Mouse (Mus musculus) fibroblast of lung, adult 2 months (primary cell): ENCODE results near the gene Maco1.
A peak's percentile ranks its signal among the peaks of the same experiment; 100 is the strongest.
"Not testable (repeated sequence)": the region's sequence is repeated elsewhere in the genome, so short reads cannot be mapped to it uniquely, and the experiment has no call there.

Experiments
- DNase-seq: peaks from one replicate; pipeline ENCODE4 v3.0.0-alpha.2; 2011; ENCODE audit warnings: low read depth

The Maco1 gene

DNA sequence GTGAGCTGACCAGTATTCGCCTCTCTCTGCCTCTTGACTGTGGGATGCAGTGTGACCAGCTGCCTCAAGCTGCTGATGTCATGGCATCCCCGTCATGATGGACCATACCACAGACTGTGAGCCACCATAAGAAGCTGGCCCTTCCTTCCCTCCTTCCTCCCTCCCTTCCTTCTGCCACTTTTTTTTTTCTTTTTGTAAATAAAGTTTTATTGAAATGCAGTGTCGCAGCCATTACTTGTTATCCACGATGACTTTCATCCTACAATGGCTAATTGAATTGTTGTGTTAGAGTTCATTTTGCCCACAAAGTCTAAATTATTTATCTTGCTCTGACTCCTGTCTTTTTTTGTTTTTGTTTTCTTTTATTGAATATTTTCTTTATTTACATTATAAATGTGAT is 5.3 kb upstream of the Maco1 start:
- DNase-seq = no peak

DNA sequence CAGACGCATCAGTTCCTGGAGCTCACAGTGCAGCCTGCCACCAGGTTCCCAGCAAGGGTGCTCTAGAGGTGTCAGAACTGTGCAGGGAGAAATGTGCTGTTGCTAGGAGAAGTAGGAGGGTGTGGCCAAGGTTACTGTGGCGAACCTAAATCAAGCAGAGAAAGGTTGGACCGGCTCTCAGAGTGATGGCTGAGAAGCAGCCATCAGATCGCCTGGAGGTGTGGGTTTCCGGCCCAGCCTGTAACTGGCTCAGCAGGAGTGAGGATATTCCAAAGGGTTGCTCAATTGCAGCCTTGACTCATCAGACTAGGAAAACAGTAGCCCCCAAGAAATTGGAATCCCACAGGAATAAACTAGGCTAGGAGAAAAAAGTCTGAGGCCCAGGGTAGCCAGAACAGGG is 3.4 kb upstream of the Maco1 start:
- DNase-seq = peak; percentile 26

DNA sequence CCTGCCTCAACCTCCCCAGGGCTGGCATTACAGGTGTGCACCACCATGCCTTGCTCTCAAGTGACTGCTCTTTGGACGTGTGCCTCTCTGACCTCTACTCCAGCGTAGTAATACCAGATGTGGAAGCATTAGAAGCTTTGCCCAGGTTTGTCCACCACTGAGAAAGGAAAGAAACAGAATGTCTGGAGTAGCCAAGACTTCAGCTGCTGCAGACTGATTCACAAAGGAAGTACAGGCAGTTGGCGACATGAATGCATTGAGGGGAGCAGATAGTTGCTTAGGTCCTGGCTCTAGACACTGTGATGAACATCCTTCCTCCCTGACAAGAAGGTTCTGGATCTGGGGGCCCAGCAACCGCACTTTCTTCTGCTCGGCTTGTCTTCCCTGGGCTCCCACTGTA is 2.9 kb upstream of the Maco1 start:
- no peak for DNase-seq

DNA sequence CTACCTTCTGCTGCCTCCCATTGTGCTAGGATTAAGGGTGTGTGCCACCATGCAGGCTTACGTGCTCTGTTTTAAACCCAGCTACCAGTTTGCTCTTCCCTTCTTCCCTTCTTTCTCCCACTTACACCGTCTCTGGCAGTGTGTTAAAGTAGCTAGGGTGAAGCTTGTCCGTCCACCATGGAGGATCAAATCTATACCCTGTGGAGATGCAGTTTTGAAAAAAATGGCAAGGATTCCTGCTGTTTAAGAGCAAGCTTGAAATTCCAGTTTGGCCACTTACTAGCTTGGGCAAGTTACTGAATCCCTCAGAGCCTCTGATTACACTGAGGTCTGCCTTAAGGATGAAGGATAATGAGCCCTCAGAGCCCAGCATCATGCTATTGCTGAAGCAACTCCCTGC is 2.2 kb upstream of the Maco1 start:
- no peak for DNase-seq

DNA sequence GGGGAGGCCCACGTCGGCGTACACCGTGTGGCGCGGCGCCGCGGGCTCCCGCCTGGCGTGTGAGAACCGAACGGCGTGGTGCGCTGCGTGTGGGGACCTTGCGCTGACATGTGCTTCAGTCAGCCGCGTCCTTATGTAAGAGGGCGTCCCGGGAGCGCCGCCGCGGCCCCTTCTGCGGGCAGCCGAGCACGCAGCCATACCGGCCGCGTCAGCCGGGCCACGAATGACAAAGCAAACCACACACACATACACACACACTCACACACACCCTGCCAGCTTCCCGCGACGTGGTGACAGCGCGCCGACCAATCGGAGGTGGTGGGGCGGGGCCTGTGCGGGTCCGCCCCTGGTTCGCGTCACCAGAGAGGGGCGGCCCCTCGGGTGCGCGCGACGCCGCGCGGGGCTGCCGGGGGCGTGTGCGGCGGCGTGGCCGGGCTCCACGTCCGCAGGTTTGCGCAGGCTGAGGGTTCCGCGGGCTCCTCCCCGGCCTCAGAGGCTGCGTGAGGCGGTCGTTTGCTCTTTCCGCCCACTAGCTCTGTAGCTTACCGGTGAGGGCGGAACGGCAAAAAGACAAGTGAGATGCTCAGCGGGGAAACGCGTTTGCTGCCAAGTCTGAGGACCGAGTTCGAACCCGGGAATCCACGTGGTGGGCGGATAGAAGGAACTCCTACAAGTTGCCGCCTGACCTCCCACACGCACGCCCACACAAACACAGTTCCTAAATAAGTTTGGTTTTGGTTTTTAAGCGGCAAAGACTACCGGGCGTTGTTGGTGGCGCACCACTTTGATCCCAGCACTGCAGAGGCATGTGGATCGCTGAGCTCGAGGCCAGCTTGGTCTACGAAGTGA is 716 bp upstream of the Maco1 start:
- DNase-seq = peak; percentile 27

DNA sequence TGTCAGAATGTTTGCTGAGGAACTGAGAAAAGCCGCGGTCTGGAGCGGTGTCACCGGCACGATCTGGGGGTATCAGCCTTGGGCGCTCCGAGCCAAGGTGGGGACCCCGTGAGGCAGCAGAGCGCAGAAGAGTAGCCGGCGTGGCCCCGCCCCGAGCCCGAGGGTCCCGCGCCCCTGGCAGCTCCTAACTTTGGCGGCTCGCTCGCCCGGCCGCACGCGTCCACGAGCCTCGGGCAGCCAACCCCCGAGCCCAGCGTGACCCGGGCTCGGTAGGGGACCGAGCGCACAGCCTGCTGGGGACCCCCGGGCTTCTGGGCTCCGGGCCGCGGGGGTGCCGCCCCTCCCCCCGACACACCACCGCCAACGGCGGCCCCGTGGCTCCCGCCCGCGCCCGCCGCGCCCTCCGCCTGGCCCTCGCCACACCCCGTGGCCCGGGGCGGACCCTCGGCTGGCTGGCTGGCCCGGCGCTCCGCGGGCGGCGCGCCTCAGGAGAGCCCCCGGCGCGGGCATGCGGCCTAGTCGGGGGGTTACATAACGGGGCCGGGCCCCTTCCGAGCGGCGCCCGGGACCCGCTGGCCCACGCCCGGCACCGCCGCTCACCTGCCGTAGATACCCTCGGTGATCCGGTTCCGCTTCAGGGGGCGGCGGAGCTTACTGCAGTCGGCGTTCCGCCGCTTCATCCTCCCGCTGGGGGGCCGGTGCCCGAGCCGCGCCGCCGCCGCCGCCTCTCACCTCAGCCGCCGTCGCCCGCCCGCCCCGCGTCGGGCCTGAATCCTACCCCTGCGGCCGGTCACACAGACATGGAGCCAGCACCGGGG is 498 bp downstream of the Maco1 start:
- DNase-seq = no peak

DNA sequence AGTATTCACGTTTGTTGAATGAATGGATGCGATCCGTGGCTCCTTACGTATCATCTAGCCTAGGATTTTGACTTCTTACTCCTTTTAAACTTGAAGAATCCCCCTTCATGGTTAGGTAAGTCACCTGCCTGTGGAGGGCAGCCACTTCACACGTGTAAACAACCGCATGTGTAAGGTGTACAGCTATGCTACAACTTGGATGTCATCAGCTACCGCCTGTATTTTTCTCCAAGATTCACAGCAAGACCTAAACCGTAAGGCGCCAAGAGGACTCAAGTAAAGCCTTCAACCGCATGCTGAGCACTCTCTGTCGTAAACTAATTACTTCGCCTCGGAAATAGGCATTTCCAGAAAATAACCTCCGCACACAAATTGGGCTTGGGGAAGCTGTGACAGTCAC is 1.3 kb downstream of the Maco1 start:
- DNase-seq = no peak

DNA sequence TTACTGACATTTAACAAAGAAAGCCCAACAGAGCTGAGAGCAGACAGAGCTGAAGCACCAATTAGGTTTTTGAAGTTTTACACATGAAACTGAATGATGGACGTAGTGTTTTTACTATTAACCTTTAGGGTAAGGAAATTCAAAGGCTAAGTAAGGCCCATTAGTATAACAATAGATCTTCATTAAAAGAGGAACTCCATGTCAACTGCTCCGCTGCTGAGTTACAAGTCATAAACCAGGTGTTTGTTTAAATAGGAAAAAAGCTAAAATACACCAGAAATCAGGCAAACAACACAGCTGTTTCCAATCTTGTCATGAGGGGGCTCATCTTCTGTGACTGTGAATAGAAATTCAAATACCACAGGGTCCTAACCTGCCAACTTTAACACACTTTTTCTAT is 1.9 kb downstream of the Maco1 start:
- no peak for DNase-seq

DNA sequence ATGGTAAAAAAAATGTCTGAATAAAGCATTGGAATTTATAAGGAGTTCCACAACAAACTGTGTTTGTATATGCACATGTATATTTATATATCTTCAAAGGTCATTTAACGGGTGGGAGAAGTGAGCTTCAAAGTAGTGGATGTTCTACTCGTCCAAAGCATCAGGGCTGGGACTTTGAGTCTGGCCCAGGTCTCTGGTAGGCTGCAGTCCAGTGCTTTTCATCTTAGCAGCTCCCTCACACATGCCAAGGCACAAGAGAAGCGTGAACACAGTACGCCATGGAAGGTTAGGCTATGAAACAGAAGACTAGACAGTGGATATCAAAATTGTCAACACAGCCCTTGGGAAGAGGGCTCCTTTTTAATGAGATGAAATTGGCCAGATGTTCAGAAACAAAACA is 2.6 kb downstream of the Maco1 start:
- DNase-seq = no peak

DNA sequence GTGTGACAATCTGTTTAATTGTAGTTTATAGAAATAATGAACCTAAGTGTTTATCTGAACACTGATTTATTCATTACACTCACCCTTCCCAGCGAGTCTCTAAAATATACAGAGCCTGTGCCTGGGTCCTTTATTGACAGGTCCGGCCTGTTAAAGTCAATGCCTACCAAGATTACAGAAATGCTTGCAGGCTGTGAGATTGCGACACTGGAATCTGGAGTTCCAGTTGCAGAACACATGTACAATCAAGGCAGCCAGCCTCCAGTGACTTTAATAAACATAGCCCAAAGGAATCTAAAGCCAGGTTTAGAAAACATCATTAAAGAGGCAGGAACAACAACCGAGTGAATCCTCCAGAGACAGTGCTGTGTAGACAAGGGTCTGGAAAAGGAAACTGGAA is 5.6 kb downstream of the Maco1 start:
- DNase-seq = no peak

DNA sequence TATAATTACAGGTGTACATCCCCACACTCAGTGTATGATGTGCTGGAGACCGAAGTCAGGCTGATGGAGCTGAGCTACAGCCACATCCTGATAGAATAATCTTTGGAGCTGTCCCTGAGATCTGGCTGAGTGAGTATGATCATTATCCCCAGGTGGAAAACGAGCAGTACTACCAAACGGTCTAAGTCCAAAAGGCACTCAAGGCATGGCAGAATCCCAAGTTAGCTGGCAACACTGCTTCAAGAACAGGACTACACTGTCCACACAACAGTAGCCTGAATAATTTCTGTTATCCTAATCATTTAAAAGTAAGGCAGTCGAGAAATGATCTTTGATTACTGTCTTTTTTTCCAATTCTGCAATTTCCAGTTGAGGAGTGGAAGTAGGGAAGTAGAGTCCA is 9.6 kb downstream of the Maco1 start:
- no peak for DNase-seq

DNA sequence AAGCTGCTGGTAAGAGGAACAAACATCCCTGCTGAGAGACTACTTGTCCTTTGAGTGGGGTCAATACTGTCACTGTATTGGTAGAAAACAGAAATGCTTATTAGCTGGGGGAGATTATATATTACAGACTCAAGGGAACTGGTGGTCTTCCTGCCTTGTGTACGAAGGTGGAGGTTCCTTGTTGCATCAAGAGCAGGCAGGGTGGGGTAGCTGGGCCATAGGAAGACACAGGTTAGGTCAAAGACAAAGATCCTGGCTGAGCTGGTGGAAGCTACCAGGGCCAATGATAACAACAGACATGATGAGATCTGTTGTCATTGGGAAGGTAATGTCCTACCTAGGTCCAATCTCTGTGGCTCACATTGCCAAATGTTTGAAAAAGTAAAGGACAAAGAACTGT is 12.9 kb downstream of the Maco1 start:
- DNase-seq = no peak

DNA sequence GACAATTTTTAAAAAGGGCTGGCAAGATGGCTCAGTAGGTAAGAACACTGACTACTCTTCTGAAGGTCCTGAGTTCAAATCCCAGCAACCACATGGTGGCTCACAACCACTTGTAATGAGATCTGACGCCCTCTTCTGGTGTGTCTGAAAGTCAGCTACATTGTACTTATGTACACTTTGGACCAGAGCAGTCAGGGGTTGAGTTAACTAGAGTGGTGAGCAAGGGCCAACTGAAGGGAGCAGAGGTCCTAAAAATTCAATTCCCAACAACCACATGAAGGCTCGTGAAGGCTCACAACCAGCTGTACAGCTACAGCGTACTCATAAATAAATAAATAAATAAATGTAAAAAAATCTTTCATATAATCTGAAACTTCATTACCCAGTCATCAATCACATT is 14.4 kb downstream of the Maco1 start:
- DNase-seq = not testable (repeated sequence)

DNA sequence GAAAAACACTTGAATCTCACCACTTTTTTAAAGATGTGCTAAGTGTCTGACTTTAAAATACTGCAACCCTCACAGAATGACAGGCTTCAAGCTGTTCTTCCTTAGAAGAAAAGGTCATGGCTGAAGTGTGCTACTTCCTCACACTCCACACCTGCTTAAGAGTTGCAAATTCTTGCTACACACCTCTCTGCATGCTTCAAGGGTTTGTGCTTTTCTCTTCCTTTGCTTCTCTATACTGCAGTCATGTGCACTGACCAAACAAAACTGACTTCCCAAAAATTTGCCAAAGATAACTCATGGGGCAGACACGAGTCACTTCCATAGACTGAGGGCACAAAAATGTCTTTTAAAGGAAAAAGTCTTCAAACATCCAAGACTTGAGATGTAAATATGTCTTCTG is 14.9 kb downstream of the Maco1 start:
- no peak for DNase-seq

DNA sequence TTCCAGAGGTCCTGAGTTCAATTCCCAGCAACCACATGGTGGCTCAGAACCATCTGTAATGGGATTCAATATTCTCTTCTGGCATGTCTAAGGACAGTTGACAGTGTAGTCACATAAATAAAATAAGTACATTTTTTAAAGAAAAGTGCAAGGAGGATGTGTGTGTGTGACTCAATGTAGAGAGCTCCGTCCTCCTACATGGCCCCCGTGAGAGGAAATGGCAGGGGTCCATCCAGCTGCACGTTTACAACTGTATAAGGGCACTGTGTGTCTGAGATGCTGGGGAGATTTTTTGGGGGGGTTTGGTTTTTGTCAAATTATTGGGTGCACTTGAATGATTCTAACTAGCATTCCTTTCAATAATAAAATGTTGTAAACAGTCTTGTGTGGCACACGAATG is 17.7 kb downstream of the Maco1 start:
- no peak for DNase-seq

DNA sequence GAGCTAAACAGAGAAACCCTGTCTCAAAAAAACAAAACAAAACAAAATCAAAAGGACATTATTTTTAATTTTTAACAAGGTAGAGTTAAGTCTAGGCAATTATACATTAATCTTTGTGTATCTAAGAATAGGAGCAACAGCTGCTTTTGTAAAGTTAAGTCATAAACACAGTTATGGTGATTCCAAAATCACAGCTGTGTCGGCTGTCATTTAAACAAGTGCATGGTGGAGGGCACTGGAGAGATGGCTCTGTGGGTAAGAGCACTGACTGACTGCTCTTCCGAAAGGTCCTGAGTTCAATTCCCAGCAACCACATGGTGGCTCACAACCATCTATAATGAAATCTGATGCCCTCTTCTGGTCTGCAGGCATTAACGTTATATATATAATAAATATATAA is 21.2 kb downstream of the Maco1 start:
- no peak for DNase-seq

DNA sequence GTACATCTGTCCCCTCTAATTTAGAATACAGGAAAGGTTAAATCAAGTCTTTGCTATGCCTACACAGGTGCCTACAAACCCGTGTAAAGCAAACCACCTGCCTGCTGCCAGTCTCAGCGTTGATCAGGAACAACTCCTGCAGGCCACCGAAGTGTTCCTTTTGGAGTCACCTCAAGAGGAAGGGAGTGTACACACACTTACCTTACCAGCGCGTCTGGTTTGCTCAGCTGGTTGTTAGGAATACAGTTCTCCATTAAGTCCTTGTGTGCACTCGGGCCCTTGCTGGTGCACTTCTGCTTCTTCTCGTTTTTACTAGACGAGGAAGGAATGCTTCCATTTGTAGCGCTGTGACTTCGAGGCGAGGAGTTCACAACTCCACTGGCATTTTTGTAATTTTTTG is 25.3 kb downstream of the Maco1 start:
- DNase-seq = no peak

DNA sequence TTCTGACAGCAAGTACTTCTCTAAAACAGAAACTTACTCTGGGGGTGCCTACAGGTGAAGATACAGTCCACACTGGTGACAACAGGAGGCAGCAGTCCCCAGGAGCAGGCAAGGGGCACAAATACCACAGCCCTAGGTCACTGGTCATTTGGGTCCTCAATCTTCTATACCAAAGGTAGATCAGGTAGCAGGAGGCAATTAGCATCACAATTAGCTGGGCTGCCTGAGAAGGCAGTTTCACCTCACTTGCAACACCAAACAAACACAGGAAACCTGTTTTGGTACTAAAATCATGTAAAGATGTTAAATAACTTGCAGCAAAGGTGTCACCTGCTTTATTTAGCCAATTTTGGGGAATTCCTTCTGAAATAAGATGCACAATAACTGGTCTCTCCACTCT is 26.8 kb downstream of the Maco1 start:
- no peak for DNase-seq

DNA sequence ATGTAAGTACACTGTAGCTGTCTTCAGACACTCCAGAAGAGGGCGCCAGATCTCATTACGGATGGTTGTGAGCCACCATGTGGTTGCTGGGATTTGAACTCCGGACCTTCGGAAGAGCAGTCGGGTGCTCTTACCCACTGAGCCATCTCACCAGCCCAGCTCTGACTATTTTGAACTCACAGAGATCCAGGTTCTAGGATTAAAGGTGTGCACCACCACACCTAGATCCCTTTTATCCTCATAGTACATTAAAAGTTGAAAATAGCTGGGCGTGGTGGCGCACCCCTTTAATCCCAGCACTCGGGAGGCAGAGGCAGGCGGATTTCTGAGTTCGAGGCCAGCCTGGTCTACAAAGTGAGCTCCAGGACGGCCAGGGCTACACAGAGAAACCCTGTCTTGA is 27.3 kb downstream of the Maco1 start:
- DNase-seq = not testable (repeated sequence)

DNA sequence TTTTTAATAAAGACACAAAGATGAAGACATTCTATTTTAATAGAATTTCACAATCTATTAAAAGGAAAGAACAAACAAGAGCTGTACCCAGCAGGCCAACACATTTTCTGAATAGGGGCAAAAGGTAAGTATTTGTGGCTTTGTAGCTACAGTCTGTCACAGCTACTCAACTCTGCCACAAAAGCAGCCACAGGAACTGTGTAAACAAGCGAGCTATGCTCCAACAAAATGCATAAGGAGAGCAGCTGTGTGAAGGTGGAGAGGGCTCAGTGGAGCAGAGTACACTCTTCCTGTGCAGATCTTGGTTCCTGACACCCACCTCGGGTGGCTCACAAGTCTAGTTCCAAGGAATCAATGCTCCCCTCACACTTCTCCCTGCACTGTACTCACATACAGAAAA is 29.6 kb downstream of the Maco1 start:
- DNase-seq = no peak

DNA sequence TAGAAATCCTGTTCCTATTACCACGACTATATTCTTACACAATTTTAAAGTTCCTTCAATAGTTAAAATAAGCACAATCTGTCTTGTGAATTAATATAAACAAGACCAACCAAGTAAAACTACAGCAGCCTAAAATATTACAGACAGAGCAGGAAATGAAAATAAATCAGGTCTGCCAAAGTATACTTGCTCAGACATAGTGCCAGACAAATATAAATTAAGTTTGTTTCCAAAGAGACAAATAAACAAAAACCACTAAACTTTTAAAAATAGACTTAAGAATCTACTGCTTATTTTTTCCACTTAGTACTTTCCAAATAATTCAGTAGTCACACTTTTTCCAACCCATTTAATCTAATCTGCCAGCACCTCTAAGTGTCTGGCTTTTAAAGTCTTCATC is 32.1 kb downstream of the Maco1 start:
- DNase-seq = no peak

DNA sequence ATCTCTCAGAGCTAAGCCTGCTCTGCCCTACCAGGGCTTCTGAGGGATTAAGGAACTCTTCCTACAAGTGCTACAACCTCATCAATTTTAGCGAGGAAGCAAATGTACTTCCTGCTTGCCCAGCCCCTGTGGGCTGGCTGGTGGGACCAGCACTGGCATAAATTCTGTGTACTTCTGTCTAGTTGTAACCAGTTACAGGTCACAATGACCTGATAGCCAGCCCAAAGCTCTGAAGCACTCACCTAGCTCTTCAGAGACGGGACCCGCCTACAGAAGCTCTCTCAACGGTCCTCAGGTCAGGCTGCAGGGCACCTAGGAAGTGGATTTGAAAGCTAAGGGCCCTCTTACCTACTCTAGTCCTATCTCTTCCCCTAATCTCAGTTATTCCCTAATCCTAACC is 35.4 kb downstream of the Maco1 start:
- DNase-seq = no peak

DNA sequence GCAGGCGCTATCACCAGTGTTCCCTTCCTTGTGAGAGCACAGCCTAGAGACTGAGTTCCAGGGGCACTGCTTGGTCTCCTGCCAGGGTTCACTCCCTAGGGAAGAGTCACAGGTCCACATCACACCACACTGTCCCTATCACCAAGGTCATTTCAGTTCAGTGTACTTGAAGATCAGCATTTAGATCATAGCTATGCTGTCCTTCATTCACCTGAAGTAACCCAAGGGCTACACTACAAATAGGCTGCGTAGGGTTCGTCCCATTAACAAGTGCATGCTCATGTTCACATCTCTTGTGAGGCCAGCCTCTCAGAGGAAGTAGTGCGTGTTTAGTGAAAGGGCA is 38.9 kb downstream of the Maco1 start:
- DNase-seq = no peak
